Mouse (Mus musculus): ENCODE data around the gene Pank2. TPM values are rescaled to one million over a fixed set of nuclear protein-coding genes. Genes with fewer than 3 reads are reported as not detected.
"Not testable (repeated sequence)": the region's sequence is repeated elsewhere in the genome, so short reads cannot be mapped to it uniquely, and the experiment has no call there.

The Pank2 gene
- polyA plus RNA-seq, 1 experiment from 2014 or later, result 20.4 TPM

DNA sequence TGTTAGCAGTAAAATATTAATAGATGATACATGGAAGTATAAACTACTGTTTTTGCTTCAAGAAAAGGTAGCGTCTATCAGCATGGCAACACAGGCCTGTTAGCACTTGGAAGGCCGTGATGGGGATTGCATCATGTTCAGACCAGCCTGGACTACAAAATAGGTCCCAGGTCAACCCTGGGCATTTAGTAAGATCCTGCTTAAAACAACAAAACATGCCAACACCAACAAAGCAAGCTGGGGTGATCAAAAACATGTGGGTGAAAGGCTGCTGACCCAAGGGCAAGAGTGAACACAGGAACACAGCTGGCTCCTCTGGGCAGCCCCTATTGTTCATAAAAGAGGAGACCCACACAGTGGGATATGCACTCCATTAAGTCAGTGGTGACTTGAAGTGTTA lies 45.5 kb downstream of the Pank2 start:
- WGBS, result 90% methylated on average over 2 of the region's 2 CpGs
- no peaks in the 10 kb centered on the region for H3K36me3 ChIP-seq (ENCODE audit: control insufficient read depth, insufficient read depth, low read length)
- no peaks in the 10 kb centered on the region for H3K9me3 ChIP-seq (ENCODE audit: control insufficient read depth, low read length)
- H3K9ac ChIP-seq (ENCODE audit: low read depth, low read length), result no peak overlapping the region
- no peak overlapping the region for H3K27ac ChIP-seq (ENCODE audit: low read length)
- ATAC-seq, result no peak
- no peaks in the 10 kb centered on the region for H3K27me3 ChIP-seq (replicated peaks; ENCODE audit: control insufficient read depth, insufficient read depth, low read length)
- no peaks in the 10 kb centered on the region for H3K4me1 ChIP-seq (ENCODE audit: control insufficient read depth, insufficient read depth, low read length)
- no peak overlapping the region for H3K4me2 ChIP-seq (ENCODE audit: low read depth, low read length)
- no peak overlapping the region for H3K4me3 ChIP-seq (ENCODE audit: low read length)

DNA sequence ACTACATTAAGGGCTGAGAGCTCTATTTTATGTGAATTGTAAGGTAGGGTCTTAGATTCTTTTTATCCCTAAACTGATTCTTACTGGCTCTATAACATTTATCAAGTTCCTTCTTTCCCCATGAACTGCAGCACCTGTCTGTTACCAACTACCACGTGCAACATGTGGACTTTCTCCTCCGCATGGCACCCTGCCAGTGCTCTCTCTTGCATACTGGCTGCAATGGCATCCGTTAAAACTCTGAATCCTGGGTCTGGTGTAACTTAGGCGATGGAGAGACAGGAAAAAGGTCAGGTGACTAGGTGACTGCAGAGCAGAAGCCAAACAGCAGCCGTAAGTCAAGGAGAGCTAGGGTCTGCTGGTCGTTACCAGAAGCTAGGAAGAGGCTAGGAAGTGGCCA lies 47.0 kb downstream of the Pank2 start:
- no peaks in the 10 kb centered on the region for H3K36me3 ChIP-seq (ENCODE audit: control insufficient read depth, insufficient read depth, low read length)
- H3K9ac ChIP-seq (ENCODE audit: low read depth, low read length), result no peak overlapping the region
- H3K4me2 ChIP-seq (ENCODE audit: low read depth, low read length), result no peak overlapping the region
- no peaks in the 10 kb centered on the region for H3K27me3 ChIP-seq (replicated peaks; ENCODE audit: control insufficient read depth, insufficient read depth, low read length)
- no peak for ATAC-seq
- WGBS, result 60% methylated on average over 6 of the region's 6 CpGs
- no peak overlapping the region for H3K4me3 ChIP-seq (ENCODE audit: low read length)
- no peak overlapping the region for H3K27ac ChIP-seq (ENCODE audit: low read length)
- H3K9me3 ChIP-seq (ENCODE audit: control insufficient read depth, low read length), result no peaks in the 10 kb centered on the region
- H3K4me1 ChIP-seq (ENCODE audit: control insufficient read depth, insufficient read depth, low read length), result no peaks in the 10 kb centered on the region

DNA sequence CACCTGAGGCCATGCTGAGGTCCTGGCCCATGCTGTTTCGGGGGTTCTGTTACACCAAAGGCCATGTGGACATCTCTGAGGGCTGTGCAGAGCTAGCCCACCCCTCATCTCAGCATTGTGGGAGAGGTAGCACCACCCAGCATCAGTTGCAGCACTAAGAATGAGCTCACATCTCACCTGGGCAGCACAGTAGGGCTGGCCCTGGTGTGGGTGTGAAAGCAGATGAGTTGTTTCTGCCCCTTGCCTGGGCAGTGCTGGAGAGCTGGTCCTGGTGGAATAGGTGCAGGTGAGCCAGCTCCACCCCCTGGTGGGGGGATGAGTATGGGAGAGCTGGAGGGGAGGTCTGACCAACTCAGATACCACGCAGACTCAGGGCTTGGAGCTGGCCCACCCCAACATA lies 53.9 kb downstream of the Pank2 start:
- Histone ChIP-seq H3K4me3 (ENCODE audit: low read length) (no peak overlapping the region), H3K4me2 (ENCODE audit: low read depth, low read length) (no peak overlapping the region), H3K36me3 (ENCODE audit: control insufficient read depth, insufficient read depth, low read length) (no peaks in the 10 kb centered on the region), H3K9me3 (ENCODE audit: control insufficient read depth, low read length) (no peaks in the 10 kb centered on the region), H3K9ac (ENCODE audit: low read depth, low read length) (no peak overlapping the region), H3K27ac (ENCODE audit: low read length) (no peak overlapping the region), H3K4me1 (ENCODE audit: control insufficient read depth, insufficient read depth, low read length) (no peaks in the 10 kb centered on the region), H3K27me3 (replicated peaks; ENCODE audit: control insufficient read depth, insufficient read depth, low read length) (no peaks in the 10 kb centered on the region)
- no peak for ATAC-seq
- 76% methylated on average over 2 of the region's 2 CpGs for WGBS

DNA sequence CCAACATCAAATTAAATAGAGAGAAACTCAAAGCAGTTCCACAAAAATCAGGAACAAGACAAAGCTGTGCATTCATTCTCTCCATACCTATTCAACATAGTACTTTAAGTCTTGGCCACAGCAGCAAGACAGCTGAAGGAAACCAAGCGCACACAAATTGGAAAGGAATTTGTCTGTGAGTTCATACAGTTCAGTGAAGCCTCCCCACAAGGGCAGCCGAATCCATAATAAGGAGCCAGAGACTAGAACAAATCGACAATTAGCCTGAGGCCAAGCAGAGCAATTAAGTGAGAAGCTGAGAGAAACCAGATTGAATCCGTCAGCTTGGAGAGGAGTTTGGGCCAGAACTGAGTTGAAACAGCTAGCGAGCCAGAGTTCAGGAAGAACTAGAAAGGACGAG lies 57.1 kb downstream of the Pank2 start:
- H3K9me3 ChIP-seq (ENCODE audit: control insufficient read depth, low read length), result no peaks in the 10 kb centered on the region
- no peak overlapping the region for H3K4me3 ChIP-seq (ENCODE audit: low read length)
- H3K27ac ChIP-seq (ENCODE audit: low read length), result no peak overlapping the region
- H3K4me1 ChIP-seq (ENCODE audit: control insufficient read depth, insufficient read depth, low read length), result no peaks in the 10 kb centered on the region
- ATAC-seq, result no peak
- 86% methylated on average over 6 of the region's 6 CpGs for WGBS
- no peaks in the 10 kb centered on the region for H3K36me3 ChIP-seq (ENCODE audit: control insufficient read depth, insufficient read depth, low read length)
- no peak overlapping the region for H3K4me2 ChIP-seq (ENCODE audit: low read depth, low read length)
- H3K27me3 ChIP-seq (replicated peaks; ENCODE audit: control insufficient read depth, insufficient read depth, low read length), result no peaks in the 10 kb centered on the region
- H3K9ac ChIP-seq (ENCODE audit: low read depth, low read length), result no peak overlapping the region

DNA sequence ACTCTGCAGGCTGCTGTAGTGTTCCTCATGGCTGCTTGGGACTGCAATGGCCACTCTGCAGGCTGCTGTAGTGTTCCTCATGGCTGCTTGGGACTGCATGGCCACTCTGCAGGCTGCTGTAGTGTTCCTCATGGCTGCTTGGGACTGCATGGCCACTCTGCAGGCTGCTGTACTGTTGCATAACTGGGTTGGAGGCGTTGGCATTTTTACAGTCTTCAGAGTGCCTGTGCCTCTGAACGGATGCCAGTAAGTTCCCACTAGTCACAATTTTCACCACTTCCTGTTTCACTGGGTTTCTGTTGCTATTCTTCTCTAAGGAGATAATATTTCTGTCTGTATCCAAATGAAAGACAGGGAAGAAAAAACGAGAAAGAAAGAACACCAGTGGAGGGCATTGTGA lies 58.9 kb downstream of the Pank2 start:
- not testable (repeated sequence) for H3K4me3 ChIP-seq (ENCODE audit: low read length); H3K9me3 ChIP-seq (ENCODE audit: control insufficient read depth, low read length); H3K36me3 ChIP-seq (ENCODE audit: control insufficient read depth, insufficient read depth, low read length); H3K27ac ChIP-seq (ENCODE audit: low read length); H3K4me2 ChIP-seq (ENCODE audit: low read depth, low read length); H3K27me3 ChIP-seq (replicated peaks; ENCODE audit: control insufficient read depth, insufficient read depth, low read length); H3K4me1 ChIP-seq (ENCODE audit: control insufficient read depth, insufficient read depth, low read length); ATAC-seq; H3K9ac ChIP-seq (ENCODE audit: low read depth, low read length)
- 47% methylated on average over 3 of the region's 3 CpGs for WGBS

DNA sequence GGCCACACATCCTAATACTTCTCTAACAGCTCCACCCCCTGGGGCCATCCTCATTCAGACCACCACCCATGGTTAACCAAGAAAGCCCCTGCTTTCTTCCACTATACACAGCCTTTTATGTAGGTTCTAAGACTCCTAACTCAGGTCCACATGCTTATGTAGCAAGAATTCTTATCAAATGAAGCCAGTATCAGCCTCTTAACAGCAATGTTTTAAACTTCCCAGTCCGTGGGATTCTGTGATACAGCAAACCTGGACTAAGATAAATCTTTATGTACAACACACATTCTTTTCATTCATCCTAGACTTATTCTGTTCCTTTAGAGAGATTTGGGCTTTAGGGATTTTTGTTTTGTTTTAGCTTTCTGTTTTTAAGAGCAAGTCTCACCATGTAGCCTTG lies 61.4 kb downstream of the Pank2 start:
- no peak for ATAC-seq
- Histone ChIP-seq H3K4me1 (ENCODE audit: control insufficient read depth, insufficient read depth, low read length) (no peaks in the 10 kb centered on the region), H3K9ac (ENCODE audit: low read depth, low read length) (no peak overlapping the region), H3K36me3 (ENCODE audit: control insufficient read depth, insufficient read depth, low read length) (no peaks in the 10 kb centered on the region), H3K27me3 (replicated peaks; ENCODE audit: control insufficient read depth, insufficient read depth, low read length) (no peaks in the 10 kb centered on the region), H3K4me2 (ENCODE audit: low read depth, low read length) (no peak overlapping the region), H3K27ac (ENCODE audit: low read length) (no peak overlapping the region), H3K9me3 (ENCODE audit: control insufficient read depth, low read length) (no peaks in the 10 kb centered on the region), H3K4me3 (ENCODE audit: low read length) (no peak overlapping the region)
- 69% methylated on average over 1 of the region's 1 CpGs for WGBS

DNA sequence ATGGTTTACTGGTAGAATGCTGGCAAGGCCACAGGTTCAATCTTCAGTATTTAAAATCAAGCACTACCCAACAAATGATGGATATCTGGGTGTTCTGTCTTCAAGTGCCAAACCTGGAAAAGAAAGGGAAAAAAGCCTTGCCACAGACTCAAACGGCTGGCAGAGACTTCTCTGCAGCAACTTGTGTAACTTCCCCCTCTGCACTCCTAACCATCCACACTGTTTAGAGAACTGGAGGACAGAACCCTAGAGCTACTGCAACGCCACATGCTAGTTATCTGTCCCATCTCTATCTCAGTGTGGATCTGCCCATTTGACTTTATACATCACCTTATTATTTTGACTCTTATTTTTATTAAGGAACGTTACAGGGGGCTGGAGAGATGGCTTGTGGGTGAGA lies 63.7 kb downstream of the Pank2 start:
- Histone ChIP-seq H3K9me3 (ENCODE audit: control insufficient read depth, low read length) (no peaks in the 10 kb centered on the region), H3K9ac (ENCODE audit: low read depth, low read length) (no peak overlapping the region), H3K4me3 (ENCODE audit: low read length) (no peak overlapping the region), H3K27ac (ENCODE audit: low read length) (no peak overlapping the region), H3K36me3 (ENCODE audit: control insufficient read depth, insufficient read depth, low read length) (no peaks in the 10 kb centered on the region), H3K27me3 (replicated peaks; ENCODE audit: control insufficient read depth, insufficient read depth, low read length) (no peaks in the 10 kb centered on the region), H3K4me1 (ENCODE audit: control insufficient read depth, insufficient read depth, low read length) (no peaks in the 10 kb centered on the region), H3K4me2 (ENCODE audit: low read depth, low read length) (no peak overlapping the region)
- no peak for ATAC-seq
- WGBS, result 53% methylated on average over 3 of the region's 3 CpGs

DNA sequence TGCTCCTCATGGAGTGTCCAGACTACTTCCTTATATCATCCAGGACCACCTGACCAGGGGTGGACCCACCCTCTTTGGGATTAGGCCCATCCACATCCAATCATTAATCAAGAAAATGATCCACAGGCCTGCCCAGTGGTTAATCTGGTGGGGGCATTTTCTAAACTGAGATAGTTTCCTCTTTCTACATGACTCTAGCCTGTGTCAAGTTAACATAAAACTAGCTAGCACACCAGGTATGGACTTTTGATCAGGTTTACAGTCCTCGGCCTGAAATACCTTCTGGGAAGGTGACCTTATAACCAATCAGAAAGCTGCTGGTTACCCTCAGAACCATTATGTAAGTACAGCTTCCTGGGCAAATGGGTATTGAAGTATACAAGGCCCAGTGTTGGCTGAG lies 66.7 kb downstream of the Pank2 start:
- no peak overlapping the region for H3K4me3 ChIP-seq (ENCODE audit: low read length)
- WGBS, result 91% methylated on average over 1 of the region's 1 CpGs
- no peaks in the 10 kb centered on the region for H3K36me3 ChIP-seq (ENCODE audit: control insufficient read depth, insufficient read depth, low read length)
- no peak overlapping the region for H3K4me2 ChIP-seq (ENCODE audit: low read depth, low read length)
- no peak overlapping the region for H3K9ac ChIP-seq (ENCODE audit: low read depth, low read length)
- H3K27ac ChIP-seq (ENCODE audit: low read length), result no peak overlapping the region
- ATAC-seq, result no peak
- no peaks in the 10 kb centered on the region for H3K9me3 ChIP-seq (ENCODE audit: control insufficient read depth, low read length)
- no peaks in the 10 kb centered on the region for H3K4me1 ChIP-seq (ENCODE audit: control insufficient read depth, insufficient read depth, low read length)
- no peaks in the 10 kb centered on the region for H3K27me3 ChIP-seq (replicated peaks; ENCODE audit: control insufficient read depth, insufficient read depth, low read length)

DNA sequence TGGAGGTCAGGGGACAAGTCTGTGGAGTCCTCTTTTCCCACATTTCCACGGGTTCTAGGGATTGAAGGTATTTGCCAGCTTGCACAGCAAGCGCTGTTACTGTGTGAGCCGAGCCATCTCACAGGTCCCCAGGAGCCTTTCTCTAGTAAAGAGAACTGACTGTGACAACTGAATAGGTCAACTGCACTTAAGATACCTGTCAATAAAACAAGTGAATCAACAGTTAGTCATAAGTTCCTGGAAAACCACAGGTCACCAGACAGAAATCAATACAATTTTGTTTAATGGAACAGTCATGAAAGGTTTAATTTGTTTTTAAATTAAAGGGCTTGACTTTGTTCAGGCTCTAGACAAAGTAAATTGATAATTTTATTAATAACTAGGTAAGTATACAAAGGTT lies 68.3 kb downstream of the Pank2 start:
- H3K36me3 ChIP-seq (ENCODE audit: control insufficient read depth, insufficient read depth, low read length), result no peaks in the 10 kb centered on the region
- ATAC-seq, result no peak
- 85% methylated on average over 3 of the region's 3 CpGs for WGBS

DNA sequence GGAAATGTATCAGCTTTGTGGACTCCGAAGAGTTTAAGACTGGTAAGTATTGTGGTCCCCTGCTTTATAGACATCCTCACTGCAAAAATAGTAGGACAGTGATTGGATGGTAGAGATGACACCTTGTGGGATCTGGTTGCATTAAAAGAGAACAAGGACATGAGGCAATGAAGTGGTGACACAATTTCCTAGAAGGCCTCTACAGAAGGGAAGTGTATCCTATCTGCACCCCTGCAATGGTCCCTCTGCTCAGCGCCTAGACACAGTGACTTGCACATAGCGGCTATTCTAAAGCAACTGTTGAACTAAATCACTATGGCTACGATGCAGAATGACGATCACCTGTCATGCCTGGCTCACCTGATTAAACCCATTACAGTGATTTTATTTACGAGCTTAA lies 75.3 kb downstream of the Pank2 start:
- H3K27me3 ChIP-seq (replicated peaks; ENCODE audit: control insufficient read depth, insufficient read depth, low read length), result no peaks in the 10 kb centered on the region

More for the DNA sequence above, 68.3 kb downstream of the Pank2 start:
- no peak overlapping the region for H3K4me2 ChIP-seq (ENCODE audit: low read depth, low read length)
- H3K27ac ChIP-seq (ENCODE audit: low read length), result no peak overlapping the region
- no peaks in the 10 kb centered on the region for H3K9me3 ChIP-seq (ENCODE audit: control insufficient read depth, low read length)
- H3K4me3 ChIP-seq (ENCODE audit: low read length), result no peak overlapping the region
- H3K9ac ChIP-seq (ENCODE audit: low read depth, low read length), result no peak overlapping the region
- H3K27me3 ChIP-seq (replicated peaks; ENCODE audit: control insufficient read depth, insufficient read depth, low read length), result no peaks in the 10 kb centered on the region
- H3K4me1 ChIP-seq (ENCODE audit: control insufficient read depth, insufficient read depth, low read length), result no peaks in the 10 kb centered on the region

More for the DNA sequence above, 75.3 kb downstream of the Pank2 start:
- ATAC-seq, result no peak
- Histone ChIP-seq H3K27ac (ENCODE audit: low read length) (no peak overlapping the region), H3K9ac (ENCODE audit: low read depth, low read length) (no peak overlapping the region), H3K9me3 (ENCODE audit: control insufficient read depth, low read length) (no peaks in the 10 kb centered on the region), H3K4me1 (ENCODE audit: control insufficient read depth, insufficient read depth, low read length) (no peaks in the 10 kb centered on the region), H3K4me2 (ENCODE audit: low read depth, low read length) (no peak overlapping the region), H3K36me3 (ENCODE audit: control insufficient read depth, insufficient read depth, low read length) (no peaks in the 10 kb centered on the region), H3K4me3 (ENCODE audit: low read length) (no peak overlapping the region)
- WGBS, result 82% methylated on average over 6 of the region's 6 CpGs
